Mouse (Mus musculus) cerebellum, postnatal 10 days (tissue): ENCODE measurements around the gene Cdhr5.

Experiments
- DNase-seq, 2 experiments: peaks; one replicate each; pipeline ENCODE4 v3.0.0; 2021; ENCODE audit warnings: mixed read lengths in 2 of 2

Gene Cdhr5

DNA sequence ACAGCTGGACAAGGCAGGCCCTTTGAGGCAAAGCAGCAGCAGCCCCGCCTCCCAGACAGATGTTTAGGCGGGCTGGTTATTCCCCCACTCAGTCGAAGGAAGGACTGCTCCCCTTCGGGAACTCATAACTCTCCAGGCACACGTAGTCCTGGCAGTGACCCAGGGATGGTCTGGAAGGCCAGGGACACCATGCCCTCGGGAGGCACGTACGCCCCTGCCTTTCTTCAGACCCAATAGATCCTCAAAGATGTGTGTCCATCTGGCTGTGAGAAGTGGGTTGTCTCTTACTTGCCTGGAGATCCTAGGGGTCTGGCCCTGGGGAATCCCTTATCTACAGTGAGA is 54.5 kb downstream of the Cdhr5 start:
- no peak for DNase-seq

DNA sequence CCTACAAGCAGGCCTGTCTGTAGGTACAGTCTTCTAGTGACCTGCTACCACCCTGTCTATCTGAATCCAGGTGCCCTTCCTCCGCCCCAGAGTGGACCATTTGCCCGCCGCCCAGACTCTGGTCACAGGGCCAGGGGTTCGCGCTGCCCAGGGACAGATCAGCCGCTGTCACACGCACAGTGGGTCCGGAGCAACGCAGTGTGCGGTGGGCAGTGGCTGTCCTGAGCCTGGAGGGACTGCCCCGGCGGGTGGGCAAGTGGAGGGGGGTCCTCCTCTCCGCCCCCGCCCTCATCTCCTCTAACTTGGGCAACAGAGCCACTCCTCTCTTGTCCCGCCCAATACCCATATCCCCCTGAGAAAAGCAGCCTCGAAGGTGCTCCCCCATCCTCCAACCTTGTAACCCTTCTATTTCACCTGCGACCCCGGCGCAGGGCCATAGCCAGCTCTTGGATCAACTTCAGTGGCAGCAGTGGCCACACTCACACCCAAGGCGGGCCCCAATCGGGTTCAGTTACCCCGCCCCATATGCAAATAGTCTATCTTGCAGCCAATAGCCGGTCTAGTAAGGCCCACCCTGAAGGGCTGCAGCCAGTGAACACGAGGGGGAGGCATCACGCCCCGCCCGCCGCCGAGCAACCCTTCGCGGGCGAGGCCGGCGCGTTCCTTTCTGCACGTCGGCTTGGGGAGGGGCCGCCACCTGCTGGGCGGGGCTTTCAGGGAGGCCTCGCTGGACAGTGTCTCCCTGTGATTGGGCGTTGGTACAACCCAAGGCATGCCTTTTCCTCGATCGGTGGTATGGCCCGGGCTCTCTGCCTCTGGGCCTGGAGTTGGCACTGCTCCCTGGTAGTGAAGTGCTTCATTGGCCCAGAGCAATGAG is 55.1 kb downstream of the Cdhr5 start:
- peak; percentile 97 to 98 for DNase-seq

DNA sequence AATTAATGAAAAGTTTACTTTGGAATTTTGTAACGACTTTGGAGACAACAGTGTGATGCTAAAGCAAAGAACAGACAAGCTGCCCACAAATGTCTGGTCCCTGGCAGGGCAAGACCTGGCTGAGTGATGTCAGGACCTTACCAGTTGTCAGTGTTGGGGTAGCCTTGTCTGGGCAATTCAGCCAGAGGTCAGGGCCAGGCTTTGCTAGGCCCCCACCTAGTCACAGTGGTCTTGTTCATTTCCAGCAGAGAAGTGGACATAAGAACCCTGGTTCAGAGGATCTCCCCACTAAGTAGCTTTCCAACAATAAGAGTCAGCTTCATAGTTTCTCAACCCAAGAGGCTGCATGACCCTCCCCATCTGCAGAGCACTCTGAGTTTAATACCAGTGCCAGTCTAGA is 56.2 kb downstream of the Cdhr5 start:
- no peak for DNase-seq

DNA sequence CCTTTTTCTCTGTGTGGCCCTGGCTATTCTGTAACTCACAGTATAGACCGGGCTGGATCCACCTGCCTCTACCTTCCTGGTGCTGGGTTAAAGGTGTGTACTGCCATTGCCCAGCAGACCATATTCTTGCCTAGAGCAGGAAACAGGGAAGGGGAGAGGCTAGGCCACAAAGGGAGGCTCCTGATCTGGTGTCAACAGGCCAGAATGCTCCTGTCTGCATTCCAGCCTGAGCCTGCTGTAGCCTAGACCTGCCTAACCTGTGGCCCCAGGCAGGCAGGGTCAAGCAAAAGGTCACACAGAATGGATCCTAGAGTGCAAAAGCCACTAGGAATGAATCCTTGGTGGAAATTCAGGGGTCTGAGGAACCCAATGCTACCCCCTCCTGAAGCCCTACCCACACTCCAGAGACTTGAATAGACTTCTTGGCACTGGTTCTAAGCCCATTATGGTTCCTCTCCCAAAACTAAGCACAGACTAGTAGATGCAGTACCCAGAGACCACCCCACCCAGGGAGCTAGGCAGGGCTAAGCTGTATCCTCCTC is 57.0 kb downstream of the Cdhr5 start:
- no peak for DNase-seq
